Mouse (Mus musculus) left cerebral cortex, adult 18-20 months (tissue): ENCODE data around the gene Foxb2. TPM values are rescaled to one million over a fixed set of nuclear protein-coding genes. Genes with fewer than 3 reads are reported as not detected.

Experiments
- DNase-seq, 2 experiments: peaks; one replicate each; pipeline ENCODE4 v3.0.0; 2021 to 2022; ENCODE audit warnings: low spot score in 2 of 2, mixed read lengths in 1 of 2
- total RNA-seq, 2 experiments: library from RNA; stranded (reverse); gene quantifications; 2 replicates each; pipeline ENCODE4 v1.2.3; 2021

The Foxb2 gene
- total RNA-seq, 2 experiments from 2014 or later: not detected

- no peak for DNase-seq
Observed at GRCm38 (mm10) chr19:16825228-16825627, 48.4 kb downstream of the Foxb2 start.

Other genes with a start within 250 kb of the Foxb2 start
- 10 to 100 TPM; 78.6 to 89.0 TPM for gene Vps13a, start 92.9 kb downstream of the Foxb2 start, total RNA-seq
- 10 to 100 TPM; 87.4 to 90.7 TPM for gene Prune2, start 82.3 kb upstream of the Foxb2 start, total RNA-seq